Mouse (Mus musculus) lung, postnatal 25 days (tissue): Measurements from ENCODE around the gene Cat.
A peak's percentile ranks its signal among the peaks of the same experiment; 100 is the strongest.

ENCODE experiments used
- DNase-seq: peaks from one replicate; pipeline ENCODE4 v3.0.0; 2022; ENCODE audit warnings: low spot score

The Cat gene

GRCm38 (mm10) chr2:103484617-103485401 lies at the start of gene Cat:
TSS of gene Cat (minus strand) at chr2:103485160.
- peak; percentile 98 for DNase-seq

DNA sequence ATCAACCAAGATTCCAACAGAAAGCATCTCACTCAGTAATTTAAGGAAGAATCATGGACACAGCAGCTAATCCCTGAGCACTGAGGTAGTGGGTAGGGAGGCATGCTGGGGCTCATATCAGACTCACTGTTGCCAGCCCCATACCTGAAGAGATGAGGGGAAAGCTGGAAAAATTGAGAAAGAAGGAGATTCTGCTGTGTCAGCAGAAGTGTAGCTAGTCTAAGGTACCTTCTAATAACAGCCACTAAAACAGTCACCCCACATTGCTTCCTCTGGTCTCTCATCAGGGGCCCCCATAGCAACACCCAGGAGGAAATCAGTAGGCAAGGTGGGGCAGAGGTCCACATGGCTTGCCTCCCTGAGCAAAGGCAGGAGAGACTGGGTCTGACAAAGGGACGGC lies 40.6 kb upstream of the Cat start:
- DNase-seq: no peak

DNA sequence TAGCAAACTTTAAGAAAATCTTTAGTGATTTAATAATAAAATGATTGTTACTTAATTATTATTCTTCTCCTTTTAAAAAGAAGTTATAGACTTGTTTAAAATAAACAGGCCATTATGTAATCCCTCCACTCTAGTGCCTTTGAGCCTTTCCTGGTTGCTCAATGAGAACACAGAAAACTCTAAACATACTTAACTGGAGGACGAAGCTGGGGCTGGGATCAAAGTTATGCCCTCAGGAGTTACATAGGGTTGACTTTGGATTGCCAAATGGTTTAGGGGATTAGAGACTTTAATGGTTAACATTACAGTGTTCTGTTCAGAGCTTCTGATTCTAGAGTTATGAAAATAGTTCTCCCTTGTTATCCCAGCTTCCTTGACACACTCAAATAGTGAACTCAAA lies 31.5 kb upstream of the Cat start:
- peak; percentile 32 for DNase-seq

- no peak for DNase-seq
Observed at GRCm38 (mm10) chr2:103515513-103516180, 30.7 kb upstream of the Cat start.

DNA sequence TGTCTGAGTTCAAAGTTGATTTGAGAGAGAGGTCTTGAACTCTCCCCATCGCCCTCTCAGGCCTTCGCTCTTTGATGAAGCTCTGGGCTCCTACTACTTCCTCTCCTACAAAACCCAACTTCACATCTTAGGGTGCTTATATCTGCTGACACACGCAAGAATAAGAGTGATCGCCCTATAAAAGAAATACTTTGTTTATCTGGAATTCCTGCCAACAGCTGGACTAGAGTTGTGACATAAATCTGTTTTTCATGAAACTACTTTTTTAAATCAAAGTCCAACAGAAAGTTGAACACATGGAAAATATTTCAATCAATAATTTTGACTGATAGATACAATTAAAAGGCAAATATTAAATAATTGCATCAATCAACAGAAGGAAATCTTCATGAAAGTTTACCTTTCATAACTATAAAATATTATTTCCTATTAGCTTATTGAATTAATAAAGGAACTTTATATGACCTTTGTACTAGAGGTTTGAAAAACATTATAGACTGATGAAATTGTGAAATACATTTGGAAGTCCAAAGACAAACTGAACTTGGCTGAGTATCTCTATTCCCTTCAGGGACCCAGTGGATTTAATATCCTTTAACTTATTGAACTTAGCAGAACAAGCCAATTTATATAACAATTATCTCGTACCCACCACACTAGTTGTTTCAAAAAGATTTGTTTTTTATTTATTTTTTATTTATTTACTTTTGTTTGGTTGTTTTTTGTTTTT lies 27.3 kb upstream of the Cat start:
- no peak for DNase-seq

DNA sequence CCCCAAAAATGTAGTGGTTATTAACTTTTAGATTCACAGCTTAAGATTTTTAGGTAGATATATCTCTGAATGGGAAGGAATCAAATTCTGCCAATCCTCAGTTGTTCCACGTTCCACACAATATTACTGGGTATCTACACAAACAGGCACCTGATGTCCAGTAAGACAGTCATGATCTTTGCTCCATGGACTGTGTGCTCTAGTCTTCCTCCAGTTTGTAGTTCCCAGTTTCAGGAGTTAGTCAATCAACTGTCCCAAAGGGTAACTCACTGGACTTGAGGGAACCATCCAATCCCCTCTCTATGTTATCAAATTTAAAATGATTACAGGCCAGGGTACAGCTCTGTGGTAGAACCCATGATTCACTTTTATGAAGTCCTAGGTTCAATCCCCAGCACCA lies 26.7 kb upstream of the Cat start:
- no peak for DNase-seq

DNA sequence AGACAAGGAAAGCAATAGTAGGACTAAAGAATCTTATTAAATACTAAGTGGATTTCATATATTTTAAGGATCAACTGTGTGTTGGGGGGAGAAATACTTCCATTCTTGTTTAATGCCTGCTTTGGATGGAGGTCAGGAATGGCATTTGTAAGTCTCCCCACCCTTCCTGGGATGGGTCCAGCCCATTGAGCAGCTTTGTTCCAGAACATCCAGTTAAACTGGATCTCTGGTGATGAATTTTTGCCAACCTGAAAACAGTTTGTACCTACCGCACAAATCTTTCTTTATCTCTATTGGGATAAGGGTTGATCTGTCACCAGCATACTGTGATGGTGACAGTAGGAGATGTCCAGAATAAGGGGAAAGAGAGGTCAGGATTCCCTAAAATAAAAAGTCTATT lies 26.1 kb upstream of the Cat start:
- no peak for DNase-seq

DNA sequence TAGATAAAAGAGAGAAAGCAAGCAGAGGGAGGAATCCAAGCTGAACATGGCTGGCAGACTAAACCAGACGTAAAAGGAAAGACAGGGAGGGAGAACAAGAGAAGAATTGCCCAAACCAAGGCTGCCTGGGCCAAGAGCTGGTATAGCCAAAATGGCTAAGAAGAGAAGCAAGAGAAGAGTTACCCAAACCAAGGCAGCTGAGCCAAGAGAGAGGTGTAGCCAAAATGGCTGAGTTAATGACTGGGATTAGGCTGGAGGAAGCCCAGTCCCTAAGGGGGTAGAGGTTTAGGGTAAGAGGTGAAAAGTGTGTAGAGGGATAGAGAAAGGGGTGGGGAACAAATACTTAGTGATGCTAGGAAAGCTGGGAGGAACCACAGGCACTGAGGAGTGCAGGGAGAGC lies 22.7 kb upstream of the Cat start:
- DNase-seq: no peak

DNA sequence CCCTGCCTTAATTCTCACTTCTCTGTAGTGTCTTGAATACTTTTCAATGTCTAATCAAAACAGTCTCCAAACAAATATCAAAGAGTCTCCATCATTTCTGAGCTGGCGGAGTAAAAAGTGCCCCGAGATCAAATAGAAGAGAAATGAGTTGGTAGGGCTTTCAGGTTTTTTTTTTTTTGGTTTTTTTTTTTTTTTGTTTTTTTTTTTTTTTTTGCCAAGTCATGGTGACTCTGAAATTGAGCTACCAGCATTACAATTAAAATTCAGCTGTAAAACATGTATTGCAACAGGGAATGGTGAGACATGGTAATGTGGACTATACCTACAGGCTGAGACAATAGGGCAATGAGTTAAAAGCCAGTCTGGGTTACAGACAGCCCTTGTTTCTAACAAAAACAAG lies 21.0 kb upstream of the Cat start:
- DNase-seq: no peak

DNA sequence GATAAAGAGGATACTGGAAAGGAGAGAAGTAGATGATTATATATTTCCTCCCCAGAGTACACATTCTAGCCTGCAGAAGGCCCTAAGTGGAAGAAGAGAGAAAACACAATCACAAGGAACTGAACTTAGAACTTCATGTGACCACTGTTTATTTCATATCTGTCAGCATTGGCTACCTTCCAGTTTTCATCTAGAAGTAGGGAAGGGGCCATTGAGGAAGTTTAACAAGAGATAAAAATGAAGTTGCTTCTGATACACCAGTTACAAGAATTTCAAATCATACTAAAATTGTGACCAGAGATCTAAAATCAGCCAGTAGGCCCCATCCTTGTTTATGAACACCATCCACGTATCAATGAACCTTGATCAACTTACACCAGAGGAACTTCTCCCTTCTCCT lies 19.5 kb upstream of the Cat start:
- no peak for DNase-seq

DNA sequence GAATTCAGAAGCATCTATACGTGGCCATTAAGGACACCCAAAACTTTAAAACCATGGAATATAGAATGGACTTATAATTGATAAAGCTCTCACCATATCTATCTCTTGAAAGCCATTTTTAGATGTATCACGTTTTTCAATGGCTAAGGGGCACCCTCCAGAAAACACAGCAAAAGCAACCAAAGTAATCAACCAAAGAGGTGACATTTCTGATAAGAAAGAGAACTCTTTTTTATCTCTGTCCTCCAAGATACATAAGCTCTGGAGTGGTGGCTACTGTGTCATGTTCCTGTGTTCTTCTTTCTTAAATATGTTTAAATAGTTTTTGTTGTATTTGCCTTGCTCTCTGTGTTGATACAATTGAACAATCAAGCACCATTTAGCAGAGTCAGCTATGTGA lies 15.8 kb upstream of the Cat start:
- no peak for DNase-seq

GRCm38 (mm10) chr2:103495633-103496418 lies 10.9 kb upstream of the Cat start:
- DNase-seq: no peak

- DNase-seq: no peak
Observed at GRCm38 (mm10) chr2:103493827-103494226, 8.9 kb upstream of the Cat start.

DNA sequence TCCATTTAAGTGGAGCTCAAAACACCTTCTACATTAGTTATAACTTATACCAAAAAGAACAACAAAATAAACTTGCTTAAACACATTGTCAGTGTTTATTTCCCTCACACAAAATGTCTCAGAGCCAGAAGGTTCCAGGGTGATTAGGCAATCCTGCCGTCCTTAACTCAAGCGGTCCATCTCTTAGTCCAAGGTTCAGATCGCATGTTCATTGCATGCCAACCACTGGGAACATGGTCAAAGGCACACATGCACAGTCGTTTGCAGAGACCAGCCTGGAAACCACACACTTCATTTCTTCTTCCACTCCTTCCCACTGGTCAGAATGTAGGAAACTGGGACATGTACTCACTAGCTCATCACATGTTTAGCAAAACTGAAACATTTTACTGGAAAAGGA lies 7.6 kb upstream of the Cat start:
- DNase-seq: no peak

DNA sequence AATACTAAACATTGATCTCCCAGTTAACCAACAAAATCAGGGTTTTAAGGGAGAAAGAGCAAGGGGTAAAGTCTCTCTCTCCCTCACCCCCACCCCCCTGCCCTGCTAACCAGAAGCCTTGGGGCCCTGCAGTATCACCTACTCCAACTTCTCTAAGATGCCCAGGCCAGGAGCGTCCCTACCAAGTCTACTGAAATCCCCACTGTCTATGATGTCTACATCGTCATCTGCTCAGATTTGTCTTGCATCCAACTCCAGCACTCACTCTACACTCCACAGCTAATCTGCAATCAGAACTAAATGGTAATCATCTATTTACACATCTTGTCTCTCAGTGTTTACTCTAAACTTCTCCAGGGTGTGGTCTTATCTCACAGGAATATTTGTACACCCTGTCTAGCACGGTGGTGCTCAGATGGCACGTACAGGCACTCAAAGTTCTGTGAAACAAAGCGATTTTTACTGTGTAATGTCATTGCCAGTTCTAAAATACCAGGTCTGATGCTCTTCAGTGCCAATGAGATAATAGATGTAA lies 907 bp downstream of the Cat start:
- DNase-seq: no peak

GRCm38 (mm10) chr2:103483289-103483985 lies 1.5 kb downstream of the Cat start:
- no peak for DNase-seq

DNA sequence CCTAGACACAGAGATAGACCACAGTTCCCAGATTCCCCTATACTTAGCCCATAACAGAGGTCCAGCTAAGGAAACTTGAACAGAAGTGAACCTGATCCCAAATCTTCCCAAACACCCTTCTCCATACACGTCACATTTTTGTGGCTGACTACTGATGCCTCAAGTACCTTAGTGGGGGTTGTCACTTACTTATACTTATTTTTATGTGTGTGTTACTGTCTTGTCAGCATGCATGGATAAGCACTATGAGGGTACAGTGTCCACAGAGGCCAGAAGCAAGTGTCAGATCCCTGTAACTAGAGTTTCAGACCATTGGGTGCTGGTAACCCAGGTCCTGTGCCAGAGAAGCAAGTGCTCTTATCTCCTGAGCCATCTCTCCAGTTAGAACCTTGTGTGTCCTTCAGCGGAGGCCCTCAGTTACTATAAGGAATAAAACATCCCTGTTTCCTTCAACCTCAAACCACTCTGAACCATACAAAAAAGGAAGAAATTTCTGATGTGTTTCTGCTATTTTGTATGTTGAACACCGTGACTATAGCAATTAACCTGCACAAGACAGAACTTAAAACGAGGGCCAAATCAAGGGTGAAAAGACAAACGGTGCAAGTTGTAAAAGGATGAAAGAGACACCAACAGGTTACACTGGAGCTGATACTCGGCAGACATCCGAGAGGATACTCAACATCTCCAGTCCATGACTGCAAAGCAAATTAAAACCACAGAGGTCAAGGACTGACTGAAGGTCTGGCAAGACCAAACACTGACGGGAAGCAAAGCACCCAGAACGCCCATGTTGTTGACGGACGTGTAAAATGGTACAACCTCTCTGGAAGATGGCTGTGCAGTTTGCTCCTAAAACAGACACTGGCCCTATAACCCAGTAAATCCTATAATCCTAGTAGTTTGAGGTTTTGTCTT lies 3.4 kb downstream of the Cat start:
- no peak for DNase-seq

DNA sequence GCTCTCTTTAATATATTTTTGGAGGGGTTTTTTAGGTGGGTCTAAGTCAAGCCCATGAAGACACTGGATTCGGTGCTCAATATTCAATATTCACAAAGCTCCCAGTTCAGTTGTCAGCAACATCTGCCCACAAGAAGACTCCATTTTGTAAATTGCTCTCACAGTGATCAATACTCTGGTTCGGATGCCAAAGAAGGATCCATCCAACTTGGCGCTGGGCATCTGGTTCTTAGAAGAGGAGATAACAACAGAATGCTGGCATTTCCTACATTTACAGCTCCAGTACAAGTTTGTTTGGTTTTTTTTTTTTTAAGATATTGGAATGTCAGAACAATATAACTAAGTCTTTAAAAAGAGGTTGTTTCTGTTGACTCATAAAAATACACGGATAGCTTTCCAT lies 4.1 kb downstream of the Cat start:
- DNase-seq: no peak

DNA sequence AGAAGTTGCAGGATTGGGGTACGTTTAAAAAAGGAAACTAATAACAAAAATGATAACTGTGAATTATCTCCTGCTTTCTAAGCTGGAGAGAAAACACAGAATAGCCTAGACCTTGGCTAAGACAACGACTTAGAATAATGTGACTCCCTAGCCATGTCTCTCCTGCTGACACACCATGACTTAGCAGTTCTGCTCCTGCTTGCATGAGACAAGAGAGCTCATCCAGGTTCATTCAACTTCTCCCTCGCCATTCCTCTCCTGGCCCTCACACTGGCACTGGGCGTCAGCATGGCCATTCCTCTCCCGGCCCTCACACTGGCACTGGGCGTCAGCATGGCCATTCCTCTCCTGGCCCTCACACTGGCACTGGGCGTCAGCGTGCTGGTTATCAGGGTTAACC lies 4.7 kb downstream of the Cat start:
- DNase-seq: no peak

DNA sequence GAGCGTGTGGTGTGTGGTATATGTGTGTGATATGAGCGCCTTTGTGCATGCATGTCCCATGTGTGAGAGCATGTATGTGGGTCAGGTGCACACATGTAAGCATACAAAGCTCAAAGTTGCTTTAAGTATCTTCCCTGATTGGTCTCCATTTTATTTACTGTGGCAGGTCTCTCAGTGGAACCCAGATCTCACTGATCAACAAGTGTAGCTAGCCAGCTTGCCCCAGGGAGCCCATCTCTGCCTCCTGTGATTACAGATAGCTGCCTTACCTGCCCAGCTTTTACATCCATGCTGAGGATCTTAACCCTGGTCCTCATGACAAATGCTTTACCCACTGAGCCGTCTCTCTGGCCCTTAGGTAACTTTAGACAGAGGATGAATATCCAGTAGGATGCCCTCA lies 6.6 kb downstream of the Cat start:
- DNase-seq: no peak
